Mouse (Mus musculus): ENCODE results near the gene BC051142.

GRCm38 (mm10) chr17:34476427-34476826 is 77.8 kb downstream of the BC051142 start:
- TF ChIP-seq POLR2A (IDR thresholded peaks at IDR 0.05; ENCODE audit: extremely low read depth, insufficient read depth, low read length) (no peak), CTCF (IDR thresholded peaks at IDR 0.05; ENCODE audit: low read depth, low read length) (no peak)
